Mouse (Mus musculus) MEL (cell line): ENCODE measurements around the gene Opcml.

Experiments
- CTCF ChIP-seq, 3 experiments: IDR thresholded peaks in 2 of 3; conservative IDR thresholded peaks in 1 of 3; 2 replicates each; pipeline ENCODE4 v1.5.1; 2011 to 2012; ENCODE audit warnings: low read length in 3 of 3, low read depth in 2 of 3, mild to moderate bottlenecking in 2 of 3, improper control_type of control experiment in 1 of 3, inconsistent platforms in 1 of 3, mixed read lengths in 1 of 3, moderate library complexity in 1 of 3; ENCODE audit not compliant: control insufficient read depth in 1 of 3, insufficient read depth in 1 of 3, poor library complexity in 1 of 3, severe bottlenecking in 1 of 3
- MAFK ChIP-seq: IDR thresholded peaks from 2 replicates; pipeline ENCODE4 v1.6.1; 2011; ENCODE audit warnings: low read depth, mild to moderate bottlenecking, low read length, improper control_type of control experiment, borderline replicate concordance

- TF ChIP-seq CTCF (IDR thresholded peaks at IDR 0.05 in 2 of 3, conservative IDR thresholded peaks at IDR 0.05 in 1 of 3; ENCODE audit: control insufficient read depth in 1 of 3, insufficient read depth in 1 of 3, low read depth in 2 of 3, low read length in 3 of 3, poor library complexity in 1 of 3, severe bottlenecking in 1 of 3): no peak
- TF ChIP-seq MAFK: no peak
Measured at GRCm38 (mm10) chr9:27917250-27917649, 126.7 kb downstream of the Opcml start.
